Mouse (Mus musculus) heart, postnatal 4 days (tissue): ENCODE measurements around the gene Des. TPM values are rescaled to one million over a fixed set of nuclear protein-coding genes. Genes with fewer than 3 reads are reported as not detected.

ENCODE experiments used
- DNase-seq: peaks from one replicate; pipeline ENCODE4 v3.0.0; 2021
- total RNA-seq, 2 experiments: library from RNA; stranded (reverse); gene quantifications; 2 replicates each; pipeline ENCODE4 v1.2.3; 2021

Gene Des
- 100 to 1,000 TPM; 742 to 747 TPM for total RNA-seq

GRCm38 (mm10) chr1:75360112-75361031, at the start of gene Des:
TSS of gene Des (plus strand) at chr1:75360329.
- peak; percentile 90 for DNase-seq

- DNase-seq, result no peak
These were observed 48.4 kb upstream of the Des start for GRCm38 (mm10) chr1:75311694-75312093.

DNA sequence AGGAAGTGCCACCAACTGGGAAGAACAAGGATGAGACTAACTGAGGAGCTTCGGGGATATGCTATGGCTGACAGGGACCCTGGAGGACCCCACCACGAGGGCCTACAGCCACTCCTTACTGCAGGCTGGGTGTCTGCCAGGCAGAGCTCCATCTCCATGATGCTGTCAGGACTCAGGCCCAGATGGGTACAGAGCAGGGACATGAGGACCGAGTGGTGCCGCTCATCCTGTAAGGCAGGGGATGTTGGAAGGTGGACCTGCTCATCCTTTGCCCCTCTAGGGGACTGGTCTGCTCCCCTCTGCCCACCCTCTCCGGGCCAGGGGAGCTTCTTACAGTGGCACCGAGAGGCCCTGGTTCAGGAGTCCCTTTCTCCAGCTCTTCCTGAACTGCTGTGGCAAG, 45.1 kb upstream of the Des start:
- no peak for DNase-seq

GRCm38 (mm10) chr1:75315456-75316365, 44.4 kb upstream of the Des start:
- no peak for DNase-seq

- peak; percentile 90 for DNase-seq
These were observed 43.3 kb upstream of the Des start for GRCm38 (mm10) chr1:75316861-75317240.

GRCm38 (mm10) chr1:75317241-75318201, 42.6 kb upstream of the Des start, which contains the start of gene Dnpep:
TSS of gene Dnpep (minus strand) at chr1:75317990.
- DNase-seq, result peak; percentile 100

DNA sequence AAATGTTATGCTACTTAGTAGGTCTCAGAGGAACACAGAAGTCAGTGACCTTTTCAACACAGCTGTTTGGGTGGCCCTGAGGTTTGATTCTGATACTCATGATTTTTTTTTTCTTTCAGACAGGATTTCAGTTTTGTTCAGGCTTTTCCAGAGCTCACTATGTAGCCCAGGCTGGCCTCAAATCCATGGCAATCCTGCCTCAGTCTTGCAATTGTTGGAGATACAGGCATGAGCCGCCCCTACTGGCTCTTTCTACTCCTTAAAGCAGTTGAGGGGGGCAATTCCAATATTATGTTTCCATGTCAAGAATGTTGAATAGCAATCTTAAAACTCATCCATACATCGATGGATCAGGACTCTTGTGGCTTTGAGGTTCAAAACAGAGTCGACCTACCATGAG, 41.8 kb upstream of the Des start:
- no peak for DNase-seq

DNA sequence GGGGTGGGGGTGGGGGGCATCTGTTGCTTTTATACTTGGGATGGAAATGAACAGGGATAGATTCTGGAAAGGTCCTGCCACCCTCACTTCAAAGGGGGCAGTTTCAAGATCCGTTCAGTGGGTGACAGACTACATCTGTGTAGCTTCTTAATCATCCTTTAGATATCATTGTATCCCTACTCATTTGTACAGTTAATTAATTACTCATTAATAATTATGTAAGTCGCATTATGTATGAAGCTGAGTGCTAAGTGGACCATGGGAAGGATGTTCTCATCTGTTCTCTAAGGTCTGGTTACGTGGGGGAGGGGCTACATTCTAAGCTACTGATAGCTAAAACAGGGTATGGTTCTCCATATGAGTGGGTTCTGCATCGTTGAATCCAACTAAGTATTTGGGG, 41.4 kb upstream of the Des start:
- no peak for DNase-seq

DNA sequence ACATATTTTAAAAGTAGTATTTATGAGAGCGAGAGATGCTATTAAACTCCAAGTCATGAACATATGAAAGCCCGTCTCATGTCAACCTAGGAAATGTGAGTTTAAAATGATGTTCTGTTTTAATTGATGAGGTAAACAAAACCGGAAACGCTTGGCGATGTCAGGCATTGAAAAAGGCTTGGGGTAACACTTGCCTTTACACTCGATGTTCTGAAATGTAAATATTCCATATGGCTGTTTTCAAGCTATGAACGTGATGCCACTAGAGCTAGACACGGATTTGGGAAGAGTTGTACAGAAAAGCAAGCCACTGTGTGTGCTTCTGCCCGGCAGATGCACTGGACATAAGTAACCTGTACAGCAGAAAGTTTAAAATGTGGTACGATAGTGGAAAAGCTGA, 41.0 kb upstream of the Des start:
- no peak for DNase-seq

DNA sequence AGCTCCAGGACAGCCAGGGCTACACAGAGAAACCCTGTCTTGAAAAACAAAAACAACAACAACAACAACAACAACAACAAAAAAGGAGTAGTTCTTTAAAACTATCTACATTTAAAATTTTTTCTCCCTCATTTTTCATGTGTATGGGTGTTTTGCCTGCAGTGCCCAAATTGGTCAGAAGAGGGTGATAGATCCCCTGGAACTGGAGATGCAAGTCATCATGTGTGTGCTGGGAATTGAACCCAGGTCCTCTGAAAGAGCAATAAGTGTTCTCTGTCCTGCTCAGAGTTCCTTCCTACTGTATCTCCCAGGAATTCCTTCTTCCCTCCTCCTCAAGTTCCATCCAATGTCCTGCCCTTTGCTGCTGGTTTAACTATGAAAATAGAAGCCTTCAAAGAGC, 32.7 kb upstream of the Des start:
- DNase-seq, result no peak

- DNase-seq, result no peak
These were observed 28.9 kb upstream of the Des start for GRCm38 (mm10) chr1:75331271-75331670.

GRCm38 (mm10) chr1:75336461-75336860, 23.7 kb upstream of the Des start:
- DNase-seq, result no peak

DNA sequence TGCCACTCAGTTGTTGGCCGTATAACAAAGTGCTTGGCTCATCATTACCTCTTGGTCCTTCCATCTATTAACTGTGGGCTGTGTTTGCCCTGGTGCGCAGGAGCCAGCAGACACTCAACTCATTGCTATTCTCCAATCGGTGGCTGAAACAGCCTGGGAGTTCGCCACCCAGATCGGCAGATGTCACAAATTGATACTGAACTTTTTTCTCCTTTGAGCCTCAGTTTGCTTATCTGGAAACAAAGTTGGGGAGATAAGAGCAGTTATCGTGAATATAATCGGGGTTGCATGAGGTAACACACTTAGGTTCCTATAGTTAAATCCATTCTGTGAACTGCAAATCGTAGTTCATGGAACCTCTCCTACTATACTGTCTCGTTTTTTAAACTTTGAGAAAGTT, 23.0 kb upstream of the Des start:
- DNase-seq, result no peak

DNA sequence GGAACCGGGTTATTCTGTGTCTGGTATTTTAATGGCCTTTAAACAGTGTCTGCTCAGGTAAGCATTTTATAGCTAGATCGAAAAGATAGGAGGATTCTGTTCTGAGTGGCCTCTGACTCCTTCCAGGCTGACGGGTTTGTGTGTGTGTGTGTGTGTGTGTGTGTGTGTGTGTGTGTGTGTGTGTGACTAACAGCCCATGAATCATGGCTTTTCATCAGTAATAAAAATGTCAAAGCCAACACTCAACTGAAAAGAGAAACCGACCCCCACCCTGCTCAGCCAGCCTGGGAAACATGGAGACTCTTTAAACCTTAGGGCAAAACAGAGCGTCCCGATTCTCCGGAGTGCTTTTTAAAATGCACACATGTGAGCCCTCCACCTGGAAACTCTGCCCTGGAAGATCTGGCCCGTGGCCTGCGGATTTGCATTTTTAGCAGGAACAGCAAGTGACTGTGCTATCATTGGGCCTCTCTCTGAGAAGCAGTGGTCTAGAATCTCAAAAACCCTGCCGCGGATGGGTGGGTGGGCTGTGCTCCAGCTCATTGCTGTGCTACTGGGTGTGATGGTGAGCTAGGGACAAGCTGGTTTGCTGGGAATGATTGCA, 21.9 kb upstream of the Des start:
- no peak for DNase-seq

- no peak for DNase-seq
These were observed 20.8 kb upstream of the Des start for GRCm38 (mm10) chr1:75339337-75339736.

DNA sequence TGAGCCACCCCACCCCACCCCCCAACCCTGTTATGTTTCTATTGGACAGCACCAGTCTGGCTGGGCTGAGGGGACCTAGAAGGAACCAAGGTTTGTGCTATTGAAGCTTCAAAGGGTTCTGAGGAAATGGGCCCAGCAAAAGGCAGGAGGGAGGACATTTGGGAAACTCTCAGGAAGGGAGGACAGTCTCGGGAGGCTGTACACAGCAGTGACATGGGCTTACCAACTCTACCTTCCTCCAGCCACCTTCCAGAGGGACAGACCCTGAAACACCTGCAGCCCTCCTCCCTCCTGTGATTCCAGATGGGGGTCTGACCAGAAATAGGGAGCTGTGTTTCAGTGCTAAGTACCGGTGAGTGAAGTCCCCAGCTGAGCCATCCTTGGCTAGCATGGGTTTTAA, 19.6 kb upstream of the Des start:
- no peak for DNase-seq

DNA sequence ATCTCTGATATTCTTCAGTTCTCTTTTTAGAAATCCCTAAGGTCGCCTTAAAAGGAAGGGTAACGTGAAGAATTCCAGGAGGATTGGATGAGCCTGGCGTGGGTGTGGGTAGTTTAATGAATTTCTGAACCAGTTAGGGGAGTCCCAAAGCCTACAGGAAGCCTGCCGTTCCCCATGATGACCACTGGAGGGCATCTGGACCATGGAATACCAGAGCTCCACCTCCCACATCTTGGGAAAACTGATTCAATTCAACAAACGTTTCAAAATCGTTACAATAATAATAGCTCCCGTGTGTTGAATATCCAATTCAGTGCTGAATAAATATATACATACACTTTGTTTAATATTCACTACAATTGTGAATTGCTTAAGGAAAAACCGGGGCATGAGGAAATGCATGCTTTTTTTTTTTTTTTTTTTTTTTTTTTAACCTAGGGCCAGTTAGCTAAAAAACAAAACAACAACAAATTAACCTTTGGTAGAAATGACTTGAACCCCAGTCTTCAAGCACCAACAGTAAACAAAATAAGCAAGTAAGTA, 17.2 kb upstream of the Des start:
- peak; percentile 78 for DNase-seq

- peak; percentile 47 for DNase-seq
These were observed 15.7 kb upstream of the Des start for GRCm38 (mm10) chr1:75344291-75345035.

GRCm38 (mm10) chr1:75345036-75345935, 14.8 kb upstream of the Des start:
- DNase-seq, result peak; percentile 48

- peak; percentile 65 for DNase-seq
These were observed 12.8 kb upstream of the Des start for GRCm38 (mm10) chr1:75347279-75347678.
